Mouse (Mus musculus): Measurements from ENCODE around the gene Miga1. TPM values are rescaled to one million over a fixed set of nuclear protein-coding genes. Genes with fewer than 3 reads are reported as not detected.

Miga1 gene
- polyA plus RNA-seq, 1 experiment from 2014 or later: 15.7 TPM

- Histone ChIP-seq H3K36me3 (ENCODE audit: control insufficient read depth, insufficient read depth, low read length) (peaks cover 15% of the 10 kb centered on the region; the same call in 1 of the 2 replicates), H3K27ac (ENCODE audit: low read length) (no peak overlapping the region), H3K9ac (ENCODE audit: low read length) (no peak overlapping the region), H3K4me2 (ENCODE audit: low read depth, low read length) (no peak overlapping the region), H3K4me1 (replicated peaks; ENCODE audit: control insufficient read depth, insufficient read depth, low read length) (no peaks in the 10 kb centered on the region), H3K9me3 (ENCODE audit: control insufficient read depth, low read length) (no peaks in the 10 kb centered on the region), H3K27me3 (ENCODE audit: control insufficient read depth, insufficient read depth, low read depth, low read length) (no peaks in the 10 kb centered on the region), H3K4me3 (ENCODE audit: low read length) (no peak overlapping the region)
- ATAC-seq (ENCODE audit: low read depth): no peak
- WGBS: 81% methylated on average over 1 of the region's 1 CpGs
Observed at GRCm38 (mm10) chr3:152250487-152250886, 89.7 kb downstream of the Miga1 start.

- H3K4me2 ChIP-seq (ENCODE audit: low read depth, low read length): no peak overlapping the region
- H3K36me3 ChIP-seq (ENCODE audit: control insufficient read depth, insufficient read depth, low read length): peaks cover 15% of the 10 kb centered on the region; the same call in 1 of the 2 replicates
- no peak overlapping the region for H3K4me3 ChIP-seq (ENCODE audit: low read length)
- no peaks in the 10 kb centered on the region for H3K27me3 ChIP-seq (ENCODE audit: control insufficient read depth, insufficient read depth, low read depth, low read length)
- ATAC-seq (ENCODE audit: low read depth): no peak
- H3K4me1 ChIP-seq (replicated peaks; ENCODE audit: control insufficient read depth, insufficient read depth, low read length): no peaks in the 10 kb centered on the region
- WGBS: 89% methylated on average over 12 of the region's 12 CpGs
- no peak overlapping the region for H3K9ac ChIP-seq (ENCODE audit: low read length)
- H3K9me3 ChIP-seq (ENCODE audit: control insufficient read depth, low read length): no peaks in the 10 kb centered on the region
- H3K27ac ChIP-seq (ENCODE audit: low read length): no peak overlapping the region
Observed at GRCm38 (mm10) chr3:152247708-152248107, 92.5 kb downstream of the Miga1 start.

GRCm38 (mm10) chr3:152245273-152245910 is 94.8 kb downstream of the Miga1 start:
- no peak overlapping the region for H3K27ac ChIP-seq (ENCODE audit: low read length)
- no peak overlapping the region for H3K9ac ChIP-seq (ENCODE audit: low read length)
- no peak overlapping the region for H3K4me2 ChIP-seq (ENCODE audit: low read depth, low read length)
- H3K36me3 ChIP-seq (ENCODE audit: control insufficient read depth, insufficient read depth, low read length): peaks cover 21% of the 10 kb centered on the region; the same call in 1 of the 2 replicates
- WGBS: 73% methylated on average over 5 of the region's 5 CpGs
- ATAC-seq (ENCODE audit: low read depth): peak; percentile 49; the same call in 1 of the 2 replicates
- no peaks in the 10 kb centered on the region for H3K4me1 ChIP-seq (replicated peaks; ENCODE audit: control insufficient read depth, insufficient read depth, low read length)
- H3K4me3 ChIP-seq (ENCODE audit: low read length): no peak overlapping the region
- no peaks in the 10 kb centered on the region for H3K9me3 ChIP-seq (ENCODE audit: control insufficient read depth, low read length)
- H3K27me3 ChIP-seq (ENCODE audit: control insufficient read depth, insufficient read depth, low read depth, low read length): no peaks in the 10 kb centered on the region

GRCm38 (mm10) chr3:152243304-152243703 is 96.9 kb downstream of the Miga1 start:
- peaks cover 26% of the 10 kb centered on the region for H3K36me3 ChIP-seq (ENCODE audit: control insufficient read depth, insufficient read depth, low read length)
- WGBS: 74% methylated on average over 4 of the region's 4 CpGs
- ATAC-seq (ENCODE audit: low read depth): no peak
- H3K9me3 ChIP-seq (ENCODE audit: control insufficient read depth, low read length): no peaks in the 10 kb centered on the region
- no peak overlapping the region for H3K27ac ChIP-seq (ENCODE audit: low read length)
- H3K9ac ChIP-seq (ENCODE audit: low read length): no peak overlapping the region
- no peaks in the 10 kb centered on the region for H3K4me1 ChIP-seq (replicated peaks; ENCODE audit: control insufficient read depth, insufficient read depth, low read length)
- no peak overlapping the region for H3K4me3 ChIP-seq (ENCODE audit: low read length)
- no peak overlapping the region for H3K4me2 ChIP-seq (ENCODE audit: low read depth, low read length)
- no peaks in the 10 kb centered on the region for H3K27me3 ChIP-seq (ENCODE audit: control insufficient read depth, insufficient read depth, low read depth, low read length)

- no peak overlapping the region for H3K27ac ChIP-seq (ENCODE audit: low read length)
- peaks cover 26% of the 10 kb centered on the region for H3K36me3 ChIP-seq (ENCODE audit: control insufficient read depth, insufficient read depth, low read length)
- no peaks in the 10 kb centered on the region for H3K4me1 ChIP-seq (replicated peaks; ENCODE audit: control insufficient read depth, insufficient read depth, low read length)
- WGBS: 69% methylated on average over 3 of the region's 3 CpGs
- no peaks in the 10 kb centered on the region for H3K27me3 ChIP-seq (ENCODE audit: control insufficient read depth, insufficient read depth, low read depth, low read length)
- ATAC-seq (ENCODE audit: low read depth): no peak
- no peak overlapping the region for H3K4me2 ChIP-seq (ENCODE audit: low read depth, low read length)
- H3K9me3 ChIP-seq (ENCODE audit: control insufficient read depth, low read length): no peaks in the 10 kb centered on the region
- H3K9ac ChIP-seq (ENCODE audit: low read length): no peak overlapping the region
- no peak overlapping the region for H3K4me3 ChIP-seq (ENCODE audit: low read length)
Observed at GRCm38 (mm10) chr3:152241098-152241497, 99.1 kb downstream of the Miga1 start.

GRCm38 (mm10) chr3:152239592-152239991 is 100.6 kb downstream of the Miga1 start:
- no peak for ATAC-seq (ENCODE audit: low read depth)
- H3K4me1 ChIP-seq (replicated peaks; ENCODE audit: control insufficient read depth, insufficient read depth, low read length): no peaks in the 10 kb centered on the region
- H3K36me3 ChIP-seq (ENCODE audit: control insufficient read depth, insufficient read depth, low read length): peaks cover 33% of the 10 kb centered on the region

GRCm38 (mm10) chr3:152238836-152239235 is 101.4 kb downstream of the Miga1 start:
- Histone ChIP-seq H3K4me2 (ENCODE audit: low read depth, low read length) (no peak overlapping the region), H3K9me3 (ENCODE audit: control insufficient read depth, low read length) (no peaks in the 10 kb centered on the region), H3K4me3 (ENCODE audit: low read length) (no peak overlapping the region), H3K36me3 (ENCODE audit: control insufficient read depth, insufficient read depth, low read length) (peaks cover 36% of the 10 kb centered on the region), H3K4me1 (replicated peaks; ENCODE audit: control insufficient read depth, insufficient read depth, low read length) (no peaks in the 10 kb centered on the region), H3K27me3 (ENCODE audit: control insufficient read depth, insufficient read depth, low read depth, low read length) (no peaks in the 10 kb centered on the region), H3K27ac (ENCODE audit: low read length) (no peak overlapping the region), H3K9ac (ENCODE audit: low read length) (no peak overlapping the region)
- WGBS: 44% methylated on average over 2 of the region's 2 CpGs
- peak; percentile 58; the same call in 1 of the 2 replicates for ATAC-seq (ENCODE audit: low read depth)

More at GRCm38 (mm10) chr3:152239592-152239991, 100.6 kb downstream of the Miga1 start:
- H3K9me3 ChIP-seq (ENCODE audit: control insufficient read depth, low read length): no peaks in the 10 kb centered on the region
- H3K27ac ChIP-seq (ENCODE audit: low read length): no peak overlapping the region
- H3K27me3 ChIP-seq (ENCODE audit: control insufficient read depth, insufficient read depth, low read depth, low read length): no peaks in the 10 kb centered on the region
- WGBS: 92% methylated on average over 1 of the region's 1 CpGs
- H3K9ac ChIP-seq (ENCODE audit: low read length): no peak overlapping the region
- H3K4me3 ChIP-seq (ENCODE audit: low read length): no peak overlapping the region
- no peak overlapping the region for H3K4me2 ChIP-seq (ENCODE audit: low read depth, low read length)

- Histone ChIP-seq H3K9ac (ENCODE audit: low read length) (no peak overlapping the region), H3K27ac (ENCODE audit: low read length) (no peak overlapping the region), H3K9me3 (ENCODE audit: control insufficient read depth, low read length) (no peaks in the 10 kb centered on the region), H3K4me3 (ENCODE audit: low read length) (no peak overlapping the region), H3K36me3 (ENCODE audit: control insufficient read depth, insufficient read depth, low read length) (peaks cover 44% of the 10 kb centered on the region), H3K27me3 (ENCODE audit: control insufficient read depth, insufficient read depth, low read depth, low read length) (no peaks in the 10 kb centered on the region), H3K4me1 (replicated peaks; ENCODE audit: control insufficient read depth, insufficient read depth, low read length) (no peaks in the 10 kb centered on the region), H3K4me2 (ENCODE audit: low read depth, low read length) (no peak overlapping the region)
- no peak for ATAC-seq (ENCODE audit: low read depth)
- WGBS: 94% methylated on average over 1 of the region's 1 CpGs
Observed at GRCm38 (mm10) chr3:152235805-152236204, 104.4 kb downstream of the Miga1 start.

- Histone ChIP-seq H3K4me2 (ENCODE audit: low read depth, low read length) (no peak overlapping the region), H3K27ac (ENCODE audit: low read length) (no peak overlapping the region), H3K4me1 (replicated peaks; ENCODE audit: control insufficient read depth, insufficient read depth, low read length) (no peaks in the 10 kb centered on the region), H3K9me3 (ENCODE audit: control insufficient read depth, low read length) (no peaks in the 10 kb centered on the region), H3K27me3 (ENCODE audit: control insufficient read depth, insufficient read depth, low read depth, low read length) (no peaks in the 10 kb centered on the region), H3K9ac (ENCODE audit: low read length) (no peak overlapping the region), H3K36me3 (ENCODE audit: control insufficient read depth, insufficient read depth, low read length) (peaks cover 40% of the 10 kb centered on the region), H3K4me3 (ENCODE audit: low read length) (no peak overlapping the region)
- 73% methylated on average over 1 of the region's 1 CpGs for WGBS
- no peak for ATAC-seq (ENCODE audit: low read depth)
Observed at GRCm38 (mm10) chr3:152235238-152235637, 105.0 kb downstream of the Miga1 start.

All from lung, embryonic 16.5 days (tissue).